Mouse (Mus musculus): ENCODE measurements around the gene Wipf3. TPM values are rescaled to one million over a fixed set of nuclear protein-coding genes. Genes with fewer than 3 reads are reported as not detected.
A peak's percentile ranks its signal among the peaks of the same experiment; 100 is the strongest.

Wipf3 gene
- polyA plus RNA-seq, 1 experiment = 0.29 TPM

GRCm38 (mm10) chr6:54459661-54460060 lies 30.3 kb downstream of the Wipf3 start:
- no peaks in the 10 kb centered on the region for H3K36me3 ChIP-seq (ENCODE audit: control insufficient read depth, insufficient read depth)
- no peak overlapping the region for H3K4me2 ChIP-seq (ENCODE audit: low read depth)
- peaks cover 21% of the 10 kb centered on the region for H3K27me3 ChIP-seq (ENCODE audit: control insufficient read depth, insufficient read depth, insufficient read length)
- no peaks in the 10 kb centered on the region for H3K79me2 ChIP-seq (ENCODE audit: control insufficient read depth, insufficient read depth)
- no peak overlapping the region for H3ac ChIP-seq (ENCODE audit: control insufficient read depth, insufficient read length)
- no peak overlapping the region for H3K4me3 ChIP-seq
- TF ChIP-seq CEBPB (IDR thresholded peaks at IDR 0.05; ENCODE audit: insufficient read depth, poor library complexity, severe bottlenecking) (no peak), MYOD1 (IDR thresholded peaks at IDR 0.05; ENCODE audit: control insufficient read depth in 1 of 3, insufficient read length in 2 of 3, low read depth in 2 of 3) (no peak), MYOG (IDR thresholded peaks at IDR 0.05; ENCODE audit: control insufficient read depth in 1 of 3, insufficient read depth in 1 of 3, insufficient read length in 2 of 3, low read depth in 2 of 3) (no peak), TCF3 (IDR thresholded peaks at IDR 0.05; ENCODE audit: insufficient read length, low read depth) (no peak), REST (IDR thresholded peaks at IDR 0.05; ENCODE audit: insufficient read depth, insufficient read length) (no peak), SRF (IDR thresholded peaks at IDR 0.05; ENCODE audit: control insufficient read depth, insufficient read length, low read depth) (no peak), POLR2AphosphoS2 (IDR thresholded peaks at IDR 0.05; ENCODE audit: insufficient read length, low read depth) (no peak), USF1 (IDR thresholded peaks at IDR 0.05; ENCODE audit: low read depth) (no peak), MAX (IDR thresholded peaks at IDR 0.05; ENCODE audit: low read depth) (no peak), E2F4 (IDR thresholded peaks at IDR 0.05; ENCODE audit: insufficient read depth) (no peak), TCF12 (IDR thresholded peaks at IDR 0.05; ENCODE audit: insufficient read depth, poor library complexity, severe bottlenecking) (no peak), POLR2A (IDR thresholded peaks at IDR 0.05; ENCODE audit: insufficient read length, low read depth) (no peak)

GRCm38 (mm10) chr6:54460172-54460914 lies 30.9 kb downstream of the Wipf3 start:
- Histone ChIP-seq H3ac (ENCODE audit: control insufficient read depth, insufficient read length) (no peak overlapping the region), H3K27me3 (ENCODE audit: control insufficient read depth, insufficient read depth, insufficient read length) (peaks cover 25% of the 10 kb centered on the region), H3K4me3 (no peak overlapping the region), H3K79me2 (ENCODE audit: control insufficient read depth, insufficient read depth) (no peaks in the 10 kb centered on the region), H3K4me2 (ENCODE audit: low read depth) (no peak overlapping the region), H3K36me3 (ENCODE audit: control insufficient read depth, insufficient read depth) (no peaks in the 10 kb centered on the region)
- TF ChIP-seq MYOD1 (IDR thresholded peaks at IDR 0.05; ENCODE audit: control insufficient read depth in 1 of 3, insufficient read length in 2 of 3, low read depth in 2 of 3) (peak in 1 of 3 experiments; percentile 21), E2F4 (IDR thresholded peaks at IDR 0.05; ENCODE audit: insufficient read depth) (no peak)

- H3K27me3 ChIP-seq (ENCODE audit: control insufficient read depth, insufficient read depth, insufficient read length) = peaks cover 26% of the 10 kb centered on the region
- no peaks in the 10 kb centered on the region for H3K79me2 ChIP-seq (ENCODE audit: control insufficient read depth, insufficient read depth)
- TF ChIP-seq REST (IDR thresholded peaks at IDR 0.05; ENCODE audit: insufficient read depth, insufficient read length) (no peak), MAX (IDR thresholded peaks at IDR 0.05; ENCODE audit: low read depth) (no peak), MYOD1 (IDR thresholded peaks at IDR 0.05; ENCODE audit: control insufficient read depth in 1 of 3, insufficient read length in 2 of 3, low read depth in 2 of 3) (peak in 1 of 3 experiments; percentile 32), E2F4 (IDR thresholded peaks at IDR 0.05; ENCODE audit: insufficient read depth) (no peak)
- H3ac ChIP-seq (ENCODE audit: control insufficient read depth, insufficient read length) = no peak overlapping the region
- H3K4me3 ChIP-seq = no peak overlapping the region
- no peaks in the 10 kb centered on the region for H3K36me3 ChIP-seq (ENCODE audit: control insufficient read depth, insufficient read depth)
- H3K4me2 ChIP-seq (ENCODE audit: low read depth) = no peak overlapping the region
Measured at GRCm38 (mm10) chr6:54460915-54461671, 31.7 kb downstream of the Wipf3 start.

DNA sequence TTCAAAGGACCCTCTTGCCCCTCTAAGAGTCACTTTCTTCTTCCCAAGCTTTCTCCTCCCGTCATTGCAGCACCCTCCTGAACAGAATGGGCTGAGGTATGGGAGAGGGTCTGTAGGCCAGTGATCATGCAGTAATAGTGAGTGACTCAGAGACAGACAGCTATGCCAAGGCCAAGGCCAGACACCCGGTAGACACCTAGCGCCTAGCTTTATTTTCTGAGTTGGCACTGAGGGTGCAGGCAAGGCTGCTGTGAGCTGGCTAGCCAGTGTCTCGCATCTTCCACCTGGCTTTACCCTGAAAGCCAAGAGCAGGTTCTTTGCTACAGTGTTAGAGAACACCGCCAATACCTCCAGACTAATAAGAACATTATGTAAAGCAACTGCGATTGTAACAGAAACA lies 33.4 kb downstream of the Wipf3 start:
- no peak overlapping the region for H3ac ChIP-seq (ENCODE audit: control insufficient read depth, insufficient read length)
- no peak for TF ChIP-seq USF1 (IDR thresholded peaks at IDR 0.05; ENCODE audit: low read depth)
- TF ChIP-seq E2F4 (IDR thresholded peaks at IDR 0.05; ENCODE audit: insufficient read depth) = no peak
- no peak for TF ChIP-seq POLR2A (IDR thresholded peaks at IDR 0.05; ENCODE audit: insufficient read length, low read depth)
- no peak for TF ChIP-seq MAX (IDR thresholded peaks at IDR 0.05; ENCODE audit: low read depth)
- no peak for TF ChIP-seq SRF (IDR thresholded peaks at IDR 0.05; ENCODE audit: control insufficient read depth, insufficient read length, low read depth)
- TF ChIP-seq MYOG (IDR thresholded peaks at IDR 0.05; ENCODE audit: control insufficient read depth in 1 of 3, insufficient read depth in 1 of 3, insufficient read length in 2 of 3, low read depth in 2 of 3) = no peak
- no peak for TF ChIP-seq MYOD1 (IDR thresholded peaks at IDR 0.05; ENCODE audit: control insufficient read depth in 1 of 3, insufficient read length in 2 of 3, low read depth in 2 of 3)
- no peak for TF ChIP-seq CEBPB (IDR thresholded peaks at IDR 0.05; ENCODE audit: insufficient read depth, poor library complexity, severe bottlenecking)
- no peaks in the 10 kb centered on the region for H3K36me3 ChIP-seq (ENCODE audit: control insufficient read depth, insufficient read depth)
- no peak overlapping the region for H3K4me2 ChIP-seq (ENCODE audit: low read depth)
- no peaks in the 10 kb centered on the region for H3K79me2 ChIP-seq (ENCODE audit: control insufficient read depth, insufficient read depth)
- no peak overlapping the region for H3K4me3 ChIP-seq
- H3K27me3 ChIP-seq (ENCODE audit: control insufficient read depth, insufficient read depth, insufficient read length) = peaks cover 26% of the 10 kb centered on the region

- H3K27me3 ChIP-seq (ENCODE audit: control insufficient read depth, insufficient read depth, insufficient read length) = peaks cover 26% of the 10 kb centered on the region
- no peaks in the 10 kb centered on the region for H3K79me2 ChIP-seq (ENCODE audit: control insufficient read depth, insufficient read depth)
- no peaks in the 10 kb centered on the region for H3K36me3 ChIP-seq (ENCODE audit: control insufficient read depth, insufficient read depth)
- H3K4me3 ChIP-seq = no peak overlapping the region
- H3ac ChIP-seq (ENCODE audit: control insufficient read depth, insufficient read length) = no peak overlapping the region
- H3K4me2 ChIP-seq (ENCODE audit: low read depth) = no peak overlapping the region
- TF ChIP-seq TCF12 (IDR thresholded peaks at IDR 0.05; ENCODE audit: insufficient read depth, poor library complexity, severe bottlenecking) (no peak), MYOD1 (IDR thresholded peaks at IDR 0.05; ENCODE audit: control insufficient read depth in 1 of 3, insufficient read length in 2 of 3, low read depth in 2 of 3) (no peak)
Measured at GRCm38 (mm10) chr6:54463701-54464458, 34.5 kb downstream of the Wipf3 start.
